Mouse (Mus musculus) forebrain, embryonic 11.5 days (tissue): ENCODE measurements around the gene Sbno2. TPM values are rescaled to one million over a fixed set of nuclear protein-coding genes. Genes with fewer than 3 reads are reported as not detected.

Experiments
- ATAC-seq: fragments of 200-750 bp; cut with Nextera tagmentation; replicated peaks from 2 replicates; pipeline ENCODE4 v1.8.0; 2017; ENCODE audit warnings: moderate TSS enrichment; ENCODE audit not compliant: low FRiP score
- DNase-seq: peaks from one replicate; pipeline ENCODE4 v3.0.0-alpha.2; 2017; ENCODE audit warnings: low spot score
- H3K27ac ChIP-seq: fragments of 300-500 bp; sonication (generic); 2 replicates; pipeline ENCODE4 v1.5.1; 2014; ENCODE audit warnings: low read depth, low read length
- H3K27me3 ChIP-seq: fragments of 300-500 bp; sonication (generic); 2 replicates; pipeline ENCODE4 v1.6.1; 2014; ENCODE audit warnings: mild to moderate bottlenecking, low read length, mixed read lengths; ENCODE audit not compliant: control insufficient read depth, insufficient read depth
- H3K36me3 ChIP-seq: fragments of 300-500 bp; sonication (generic); 2 replicates; pipeline ENCODE4 v1.6.1; 2014; ENCODE audit warnings: mild to moderate bottlenecking, low read length, moderate library complexity, mixed read lengths; ENCODE audit not compliant: control insufficient read depth, insufficient read depth
- H3K4me1 ChIP-seq: fragments of 300-500 bp; sonication (generic); replicated peaks from 2 replicates; pipeline ENCODE4 v1.6.1; 2014; ENCODE audit warnings: low read length, mixed read lengths; ENCODE audit not compliant: control insufficient read depth, insufficient read depth
- H3K4me2 ChIP-seq: fragments of 300-500 bp; sonication (generic); 2 replicates; pipeline ENCODE4 v1.6.1; 2014; ENCODE audit warnings: low read depth, mild to moderate bottlenecking, low read length, moderate library complexity, mixed read lengths; ENCODE audit not compliant: severe bottlenecking
- H3K4me3 ChIP-seq: fragments of 300-500 bp; sonication (generic); 2 replicates; pipeline ENCODE4 v1.5.1; 2014; ENCODE audit warnings: low read depth, low read length
- H3K9ac ChIP-seq: fragments of 300-500 bp; sonication (generic); 2 replicates; pipeline ENCODE4 v1.6.1; 2014; ENCODE audit warnings: low read length
- H3K9me3 ChIP-seq: fragments of 300-500 bp; sonication (generic); 2 replicates; pipeline ENCODE4 v1.6.1; 2016; ENCODE audit warnings: low read length, mixed read lengths; ENCODE audit not compliant: control insufficient read depth
- WGBS: fragments of 180-500 bp; shearing (Covaris S2); extraction: QIAGEN DNeasy Blood & Tissue Kit; methylation state at CpG from one replicate; pipeline ENCODE4 v1.1.7; 2014; 5-methylcytosine and 5-hydroxymethylcytosine counted together
- polyA plus RNA-seq: library from polyadenylated mRNA; unstranded; fragments of >200 nt; fragmentation: Nextera tagmentation; extraction: Ambion mirVana; gene quantifications from 2 replicates; pipeline ENCODE4 v1.2.1, GENCODE M21; 2014

Gene Sbno2
- polyA plus RNA-seq, 1 experiment from 2014 or later, result 13.6 TPM

GRCm38 (mm10) chr10:80138553-80139438, 33.4 kb upstream of the Sbno2 start, which contains the start of gene Atp5d:
Atp5d (plus strand) TSS chr10:80138632.
- ATAC-seq (0 out of 2 replicates have a peak, but pooled peaks have one; percentile 2), DNase-seq (peak; percentile 79)
- peaks cover 9% of the 10 kb centered on the region for H3K27me3 ChIP-seq
- peak within 1 kb of the TSS; percentile 74 for H3K27ac ChIP-seq
- H3K9ac ChIP-seq, result peak within 1 kb of the TSS; percentile 81
- H3K4me1 ChIP-seq, result peaks cover 24% of the 10 kb centered on the region
- H3K9me3 ChIP-seq, result no peaks in the 10 kb centered on the region
- peak within 1 kb of the TSS; percentile 95 for H3K4me2 ChIP-seq
- peaks cover 2% of the 10 kb centered on the region; the same call in 1 of the 2 replicates for H3K36me3 ChIP-seq
- peak within 1 kb of the TSS; percentile 79 for H3K4me3 ChIP-seq
- 0% methylated on average over 67 of the region's 94 CpGs for WGBS

- H3K4me2 ChIP-seq, result peak overlapping the region; percentile 95
- H3K27me3 ChIP-seq, result peaks cover 9% of the 10 kb centered on the region
- ATAC-seq (no peak), DNase-seq (peak; percentile 79)
- H3K4me1 ChIP-seq, result peaks cover 22% of the 10 kb centered on the region
- peak overlapping the region; percentile 79 for H3K4me3 ChIP-seq
- peak overlapping the region; percentile 74 for H3K27ac ChIP-seq
- H3K9ac ChIP-seq, result peak overlapping the region; percentile 81
- 2% methylated on average over 28 of the region's 33 CpGs for WGBS
- peaks cover 2% of the 10 kb centered on the region; the same call in 1 of the 2 replicates for H3K36me3 ChIP-seq
- H3K9me3 ChIP-seq, result no peaks in the 10 kb centered on the region
These were observed 32.5 kb upstream of the Sbno2 start for GRCm38 (mm10) chr10:80137626-80138552.

GRCm38 (mm10) chr10:80136952-80137625, 31.7 kb upstream of the Sbno2 start:
- WGBS, result 3% methylated on average over 24 of the region's 29 CpGs
- peaks cover 9% of the 10 kb centered on the region for H3K27me3 ChIP-seq
- peaks cover 20% of the 10 kb centered on the region for H3K4me1 ChIP-seq
- H3K4me3 ChIP-seq, result peak overlapping the region; percentile 79
- DNase-seq (no peak), ATAC-seq (no peak)
- H3K27ac ChIP-seq, result peak overlapping the region; percentile 74
- H3K4me2 ChIP-seq, result peak overlapping the region; percentile 95
- H3K36me3 ChIP-seq, result peaks cover 2% of the 10 kb centered on the region; the same call in 1 of the 2 replicates
- H3K9ac ChIP-seq, result peak overlapping the region; percentile 81
- no peaks in the 10 kb centered on the region for H3K9me3 ChIP-seq

- Histone ChIP-seq H3K9ac (peak overlapping the region; percentile 81), H3K36me3 (peaks cover 2% of the 10 kb centered on the region; the same call in 1 of the 2 replicates), H3K27me3 (peaks cover 9% of the 10 kb centered on the region), H3K4me2 (peak overlapping the region; percentile 95), H3K27ac (no peak overlapping the region), H3K4me1 (peaks cover 24% of the 10 kb centered on the region), H3K9me3 (no peaks in the 10 kb centered on the region), H3K4me3 (peak overlapping the region; percentile 79)
- ATAC-seq, result no peak
- DNase-seq, result no peak
- 20% methylated on average over 45 of the region's 49 CpGs for WGBS
These were observed 31.0 kb upstream of the Sbno2 start for GRCm38 (mm10) chr10:80136179-80136951.

- Histone ChIP-seq H3K27me3 (peaks cover 9% of the 10 kb centered on the region), H3K4me2 (no peak overlapping the region), H3K9me3 (no peaks in the 10 kb centered on the region), H3K9ac (no peak overlapping the region), H3K36me3 (peaks cover 2% of the 10 kb centered on the region; the same call in 1 of the 2 replicates), H3K27ac (no peak overlapping the region), H3K4me1 (peaks cover 28% of the 10 kb centered on the region), H3K4me3 (no peak overlapping the region)
- WGBS, result 88% methylated on average over 1 of the region's 1 CpGs
- ATAC-seq, result no peak
- DNase-seq, result no peak
These were observed 30.3 kb upstream of the Sbno2 start for GRCm38 (mm10) chr10:80135641-80136040.

- Histone ChIP-seq H3K9me3 (no peaks in the 10 kb centered on the region), H3K36me3 (peaks cover 2% of the 10 kb centered on the region), H3K4me1 (peaks cover 28% of the 10 kb centered on the region), H3K9ac (no peak overlapping the region), H3K4me3 (no peak overlapping the region), H3K4me2 (no peak overlapping the region), H3K27me3 (peaks cover 9% of the 10 kb centered on the region), H3K27ac (no peak overlapping the region)
- ATAC-seq (no peak), DNase-seq (no peak)
- WGBS, result 92% methylated on average over 10 of the region's 10 CpGs
These were observed 29.8 kb upstream of the Sbno2 start for GRCm38 (mm10) chr10:80135161-80135560.

- WGBS, result 90% methylated on average over 9 of the region's 9 CpGs
- Histone ChIP-seq H3K9ac (no peak overlapping the region), H3K4me3 (no peak overlapping the region), H3K27ac (no peak overlapping the region), H3K9me3 (no peaks in the 10 kb centered on the region), H3K4me1 (peaks cover 27% of the 10 kb centered on the region), H3K4me2 (no peak overlapping the region), H3K27me3 (peaks cover 9% of the 10 kb centered on the region), H3K36me3 (peaks cover 9% of the 10 kb centered on the region)
- DNase-seq (no peak), ATAC-seq (no peak)
These were observed 29.1 kb upstream of the Sbno2 start for GRCm38 (mm10) chr10:80134421-80134820.
